Comparison of ENCODE assay signal across 10 mouse cellular contexts in the genomic region with DNA sequence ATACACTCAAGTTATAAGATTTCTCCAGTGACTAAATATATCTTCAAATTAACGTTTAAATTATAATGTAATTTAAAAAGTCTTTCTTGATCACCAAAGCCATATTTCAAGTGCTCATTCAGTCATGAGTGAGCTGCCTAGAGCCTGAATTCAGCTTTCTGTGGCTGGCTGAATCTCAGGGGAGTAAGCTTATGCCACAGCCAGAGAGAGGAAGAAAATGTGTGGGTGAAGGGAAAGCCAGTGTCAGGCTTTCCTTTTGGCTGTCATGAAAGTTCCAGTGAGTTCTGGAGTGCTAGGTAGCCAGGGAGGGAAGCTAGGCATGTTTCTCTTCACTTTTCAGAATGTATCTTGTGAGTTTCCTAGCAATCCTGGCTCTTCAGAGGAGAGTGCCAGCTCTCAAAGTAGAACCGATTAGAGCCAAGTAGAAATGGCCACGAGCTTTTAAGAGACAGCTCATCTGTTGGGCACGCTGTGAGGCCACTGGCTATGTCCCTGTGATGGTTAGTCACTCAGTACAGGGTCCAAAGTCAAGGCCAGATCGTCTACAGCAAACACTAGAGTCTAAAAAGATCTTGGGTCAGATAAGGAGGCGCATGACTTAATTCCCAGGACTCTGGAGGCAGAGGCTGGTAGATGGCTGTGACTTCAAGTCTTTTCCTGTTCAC. TPM values are rescaled to one million over a fixed set of nuclear protein-coding genes. Genes with fewer than 3 reads are reported as not detected.
DNase-seq lines count a peak whose midpoint lies in the region; ATAC-seq and TF ChIP-seq lines count a peak whose summit lies in the region.
"Had no signal": no experiment of that assay in that cellular context is flagged by ENCODE, and none has a peak within 500 bp of the region (broad histone marks: within the 10 kb centered on the region; RNA-seq: fewer than 3 reads in every experiment).

No protein-coding gene starts in this region.

- intact Hi-C loops in heart, postnatal 25 days (cut with DNase I) = loop anchor here (5.0 kb wide), 1 partner anchor 82 kb away; a partner anchor contains a TSS

- H3K4me1 ChIP-seq in lung, postnatal 0 days (ENCODE audit: insufficient read depth, low read depth, low read length) = no peaks in the 10 kb centered on the region
- no peaks in the 10 kb centered on the region for H3K4me1 ChIP-seq in stomach, embryonic 14.5 days (ENCODE audit: control insufficient read depth, insufficient read depth, low read length)
- H3K4me1 ChIP-seq: midbrain, embryonic 13.5 days had no signal

- peak; percentile 90 for ATAC-seq in lung, postnatal 0 days
- ATAC-seq in stomach, embryonic 14.5 days (ENCODE audit: insufficient number of reproducible peaks, insufficient read depth, low FRiP score, low read depth) = 0 out of 2 replicates have a peak, but pooled peaks have one; percentile 53
- ATAC-seq: midbrain, embryonic 13.5 days had no signal

- WGBS in lung, postnatal 0 days = 33% methylated on average over 6 of the region's 6 CpGs
- WGBS in stomach, embryonic 14.5 days = 71% methylated on average over 6 of the region's 6 CpGs

- H3K27me3 ChIP-seq in lung, postnatal 0 days (replicated peaks; ENCODE audit: insufficient read depth, low read length) = no peaks in the 10 kb centered on the region
- H3K27me3 ChIP-seq in stomach, embryonic 14.5 days (ENCODE audit: control insufficient read depth, insufficient read depth, low read length) = no peaks in the 10 kb centered on the region
- H3K27me3 ChIP-seq: midbrain, embryonic 13.5 days had no signal

- H3K9me3 ChIP-seq in lung, postnatal 0 days (ENCODE audit: low read length) = no peaks in the 10 kb centered on the region
- H3K9me3 ChIP-seq in stomach, embryonic 14.5 days (ENCODE audit: control insufficient read depth, low read depth, low read length) = no peaks in the 10 kb centered on the region
- H3K9me3 ChIP-seq: midbrain, embryonic 13.5 days had no signal

- no peaks in the 10 kb centered on the region for H3K36me3 ChIP-seq in lung, postnatal 0 days (ENCODE audit: insufficient read depth, low read length)
- no peaks in the 10 kb centered on the region for H3K36me3 ChIP-seq in stomach, embryonic 14.5 days (ENCODE audit: control insufficient read depth, insufficient read depth, low read length)
- H3K36me3 ChIP-seq: midbrain, embryonic 13.5 days had no signal

- no peak overlapping the region for H3K9ac ChIP-seq in lung, postnatal 0 days (replicated peaks; ENCODE audit: low read depth)
- no peak overlapping the region for H3K9ac ChIP-seq in stomach, embryonic 14.5 days (replicated peaks; ENCODE audit: low read depth, low read length)
- H3K9ac ChIP-seq: midbrain, embryonic 13.5 days had no signal

- peak; percentile 59 for TF ChIP-seq EP300 in lung, postnatal 0 days (IDR thresholded peaks at IDR 0.05)

- H3K4me2 ChIP-seq in lung, postnatal 0 days (replicated peaks; ENCODE audit: low read depth, low read length) = no peak overlapping the region
- no peak overlapping the region for H3K4me2 ChIP-seq in stomach, embryonic 14.5 days (replicated peaks; ENCODE audit: low read depth, low read length)
- H3K4me2 ChIP-seq: midbrain, embryonic 13.5 days had no signal

- H3K4me3 ChIP-seq in lung, postnatal 0 days (ENCODE audit: low read depth, low read length) = no peak overlapping the region
- no peak overlapping the region for H3K4me3 ChIP-seq in stomach, embryonic 14.5 days (ENCODE audit: low read depth, low read length)
- H3K4me3 ChIP-seq: midbrain, embryonic 13.5 days had no signal

- H3K27ac ChIP-seq in lung, postnatal 0 days (ENCODE audit: low read length) = no peak overlapping the region
- no peak overlapping the region for H3K27ac ChIP-seq in stomach, embryonic 14.5 days (ENCODE audit: low read length)
- H3K27ac ChIP-seq: midbrain, embryonic 13.5 days had no signal

- TF ChIP-seq CTCF in lung, postnatal 0 days (IDR thresholded peaks at IDR 0.05) = no peak

- peak; percentile 55 for DNase-seq in lung, postnatal 0 days (ENCODE audit: low spot score)
- DNase-seq in lung, postnatal 4 days = no peak
- DNase-seq in adrenal gland, postnatal 25 days = peak; percentile 37
- peak; percentile 13 for DNase-seq in heart, postnatal 25 days (ENCODE audit: low spot score)
- no peak for DNase-seq in layer of hippocampus, adult 18-20 months (ENCODE audit: low spot score in 2 of 2)
- DNase-seq in thymus, postnatal 14 days = no peak
- DNase-seq: layer of hippocampus, adult 9-11 months had no signal

RNA-seq across cellular contexts. Expression of a gene that starts 29.4 kb away (rescaled TPM):
- not detected in 2 replicates for polyA plus RNA-seq in lung, postnatal 0 days (2015; fragmentation: Nextera tagmentation; extraction: Ambion mirVana)
- total RNA-seq in adrenal gland, postnatal 25 days (2021) = not detected in 2 replicates
- not detected for total RNA-seq in heart, postnatal 25 days (2021)
- not detected in 2 replicates for polyA plus RNA-seq in stomach, embryonic 14.5 days (2014; fragmentation: Nextera tagmentation; extraction: Ambion mirVana)
- total RNA-seq in layer of hippocampus, adult 18-20 months (2021) = not detected
- polyA plus RNA-seq: embryonic facial prominence, embryonic 14.5 days; midbrain, embryonic 13.5 days had no signal

Comparison
In these comparisons a context has a peak if more than half of its experiments do, and no peak if none do; other contexts are left out.
1. DNase-seq: peak in lung, postnatal 0 days (single experiment), adrenal gland, postnatal 25 days (single experiment) and heart, postnatal 25 days (single experiment); none in lung, postnatal 4 days (0 of 2), layer of hippocampus, adult 18-20 months (0 of 2) and thymus, postnatal 14 days (single experiment).